Mouse (Mus musculus) cerebellum, adult (tissue): ENCODE data around the gene Rusc2.

Experiments
- ATAC-seq: cut with Nextera tagmentation; 2 replicates; pipeline ENCODE4 v1.9.2; 2017; ENCODE audit warnings: mild to moderate bottlenecking, moderate library complexity, mixed read lengths; ENCODE audit not compliant: insufficient number of reproducible peaks, low FRiP score, low TSS enrichment

Rusc2 gene

GRCm38 (mm10) chr4:43407071-43407920 is 25.5 kb downstream of the Rusc2 start:
- ATAC-seq: no peak

- no peak for ATAC-seq
Measured at GRCm38 (mm10) chr4:43414761-43415160, 33.0 kb downstream of the Rusc2 start.

- no peak for ATAC-seq
Measured at GRCm38 (mm10) chr4:43415221-43416070, 33.7 kb downstream of the Rusc2 start.

- ATAC-seq: no peak
Measured at GRCm38 (mm10) chr4:43416071-43416490, 34.3 kb downstream of the Rusc2 start.

GRCm38 (mm10) chr4:43417269-43418062 is 35.7 kb downstream of the Rusc2 start:
- no peak for ATAC-seq

- ATAC-seq: no peak
Measured at GRCm38 (mm10) chr4:43418450-43418849, 36.7 kb downstream of the Rusc2 start.

GRCm38 (mm10) chr4:43418973-43419656 is 37.3 kb downstream of the Rusc2 start:
- no peak for ATAC-seq

GRCm38 (mm10) chr4:43419801-43420281 is 38.1 kb downstream of the Rusc2 start:
- ATAC-seq: no peak

- no peak for ATAC-seq
Measured at GRCm38 (mm10) chr4:43420305-43420704, 38.5 kb downstream of the Rusc2 start.

- no peak for ATAC-seq
Measured at GRCm38 (mm10) chr4:43421632-43422240, 40.0 kb downstream of the Rusc2 start.

- ATAC-seq: no peak
Measured at GRCm38 (mm10) chr4:43423267-43423934, 41.6 kb downstream of the Rusc2 start.

GRCm38 (mm10) chr4:43424072-43424471 is 42.3 kb downstream of the Rusc2 start:
- no peak for ATAC-seq

GRCm38 (mm10) chr4:43425197-43425596 is 43.4 kb downstream of the Rusc2 start:
- ATAC-seq: no peak

GRCm38 (mm10) chr4:43425648-43426380 is 44.0 kb downstream of the Rusc2 start:
- ATAC-seq: no peak

GRCm38 (mm10) chr4:43426487-43426886 is 44.7 kb downstream of the Rusc2 start:
- no peak for ATAC-seq

GRCm38 (mm10) chr4:43427501-43428179 is 45.9 kb downstream of the Rusc2 start:
- ATAC-seq: no peak

- ATAC-seq: no peak
Measured at GRCm38 (mm10) chr4:43428180-43428861, 46.5 kb downstream of the Rusc2 start.
